Mouse (Mus musculus): Measurements from ENCODE around the gene Nlrp10. TPM values are rescaled to one million over a fixed set of nuclear protein-coding genes. Genes with fewer than 3 reads are reported as not detected.

Nlrp10 gene
- polyA plus RNA-seq, 1 experiment: 0.06 TPM

- no peaks in the 10 kb centered on the region for H3K27me3 ChIP-seq (ENCODE audit: control insufficient read depth, insufficient read depth, insufficient read length)
- H3ac ChIP-seq (ENCODE audit: control insufficient read depth, insufficient read length): peak overlapping the region; percentile 69
- TF ChIP-seq POLR2AphosphoS2 (IDR thresholded peaks at IDR 0.05; ENCODE audit: insufficient read length, low read depth): no peak
- TF ChIP-seq SRF (IDR thresholded peaks at IDR 0.05; ENCODE audit: control insufficient read depth, insufficient read length, low read depth): no peak
- no peak for TF ChIP-seq TCF3 (IDR thresholded peaks at IDR 0.05; ENCODE audit: insufficient read length, low read depth)
- no peak for TF ChIP-seq USF1 (IDR thresholded peaks at IDR 0.05; ENCODE audit: low read depth)
- no peak for TF ChIP-seq TCF12 (IDR thresholded peaks at IDR 0.05; ENCODE audit: insufficient read depth, poor library complexity, severe bottlenecking)
- TF ChIP-seq E2F4 (IDR thresholded peaks at IDR 0.05; ENCODE audit: insufficient read depth): no peak
- TF ChIP-seq MYOD1 (IDR thresholded peaks at IDR 0.05; ENCODE audit: control insufficient read depth in 1 of 3, insufficient read length in 2 of 3, low read depth in 2 of 3): no peak
- TF ChIP-seq POLR2A (IDR thresholded peaks at IDR 0.05; ENCODE audit: insufficient read length, low read depth): no peak
- TF ChIP-seq CEBPB (IDR thresholded peaks at IDR 0.05; ENCODE audit: insufficient read depth, poor library complexity, severe bottlenecking): no peak
- no peak for TF ChIP-seq MYOG (IDR thresholded peaks at IDR 0.05; ENCODE audit: control insufficient read depth in 1 of 3, insufficient read depth in 1 of 3, insufficient read length in 2 of 3, low read depth in 2 of 3)
- no peak for TF ChIP-seq MAX (IDR thresholded peaks at IDR 0.05; ENCODE audit: low read depth)
- TF ChIP-seq REST (IDR thresholded peaks at IDR 0.05; ENCODE audit: insufficient read depth, insufficient read length): no peak
- H3K4me3 ChIP-seq: peak overlapping the region; percentile 52
- H3K36me3 ChIP-seq (ENCODE audit: control insufficient read depth, insufficient read depth): peaks cover 19% of the 10 kb centered on the region
- H3K79me2 ChIP-seq (ENCODE audit: control insufficient read depth, insufficient read depth): peaks cover 25% of the 10 kb centered on the region
- H3K4me2 ChIP-seq (ENCODE audit: low read depth): peak overlapping the region; percentile 74
Measured at GRCm38 (mm10) chr7:108935411-108935810, 5.4 kb upstream of the Nlrp10 start.

GRCm38 (mm10) chr7:108934836-108935235 is 4.9 kb upstream of the Nlrp10 start:
- TF ChIP-seq TCF12 (IDR thresholded peaks at IDR 0.05; ENCODE audit: insufficient read depth, poor library complexity, severe bottlenecking): no peak
- TF ChIP-seq REST (IDR thresholded peaks at IDR 0.05; ENCODE audit: insufficient read depth, insufficient read length): no peak
- Histone ChIP-seq H3K36me3 (ENCODE audit: control insufficient read depth, insufficient read depth) (peaks cover 14% of the 10 kb centered on the region), H3K4me2 (ENCODE audit: low read depth) (peak overlapping the region; percentile 74), H3K79me2 (ENCODE audit: control insufficient read depth, insufficient read depth) (peaks cover 25% of the 10 kb centered on the region), H3K27me3 (ENCODE audit: control insufficient read depth, insufficient read depth, insufficient read length) (no peaks in the 10 kb centered on the region), H3ac (ENCODE audit: control insufficient read depth, insufficient read length) (peak overlapping the region; percentile 69), H3K4me3 (peak overlapping the region; percentile 52)

- TF ChIP-seq MYOD1 (IDR thresholded peaks at IDR 0.05; ENCODE audit: control insufficient read depth in 1 of 3, insufficient read length in 2 of 3, low read depth in 2 of 3) (no peak), E2F4 (IDR thresholded peaks at IDR 0.05; ENCODE audit: insufficient read depth) (peak; percentile 28), POLR2AphosphoS2 (IDR thresholded peaks at IDR 0.05; ENCODE audit: insufficient read length, low read depth) (peak; percentile 61), POLR2A (IDR thresholded peaks at IDR 0.05; ENCODE audit: insufficient read length, low read depth) (peak; percentile 79), USF1 (IDR thresholded peaks at IDR 0.05; ENCODE audit: low read depth) (peak; percentile 89), TCF12 (IDR thresholded peaks at IDR 0.05; ENCODE audit: insufficient read depth, poor library complexity, severe bottlenecking) (no peak), SRF (IDR thresholded peaks at IDR 0.05; ENCODE audit: control insufficient read depth, insufficient read length, low read depth) (no peak)
- H3K27me3 ChIP-seq (ENCODE audit: control insufficient read depth, insufficient read depth, insufficient read length): no peaks in the 10 kb centered on the region
- H3K4me3 ChIP-seq: peak within 1 kb of the TSS; percentile 52
- H3ac ChIP-seq (ENCODE audit: control insufficient read depth, insufficient read length): peak within 1 kb of the TSS; percentile 69
- H3K4me2 ChIP-seq (ENCODE audit: low read depth): peak within 1 kb of the TSS; percentile 74
- H3K79me2 ChIP-seq (ENCODE audit: control insufficient read depth, insufficient read depth): peaks cover 25% of the 10 kb centered on the region
- H3K36me3 ChIP-seq (ENCODE audit: control insufficient read depth, insufficient read depth): peaks cover 8% of the 10 kb centered on the region
Measured at GRCm38 (mm10) chr7:108933794-108934731, 4.1 kb upstream of the Nlrp10 start, which contains the start of gene Eif3f. TSS of gene Eif3f (plus strand) at chr7:108934417.

- Histone ChIP-seq H3K36me3 (ENCODE audit: control insufficient read depth, insufficient read depth) (no peaks in the 10 kb centered on the region), H3K4me3 (no peak overlapping the region), H3K4me2 (ENCODE audit: low read depth) (no peak overlapping the region), H3ac (ENCODE audit: control insufficient read depth, insufficient read length) (no peak overlapping the region), H3K27me3 (ENCODE audit: control insufficient read depth, insufficient read depth, insufficient read length) (no peaks in the 10 kb centered on the region), H3K79me2 (ENCODE audit: control insufficient read depth, insufficient read depth) (no peaks in the 10 kb centered on the region)
- TF ChIP-seq POLR2AphosphoS2 (IDR thresholded peaks at IDR 0.05; ENCODE audit: insufficient read length, low read depth) (no peak), E2F4 (IDR thresholded peaks at IDR 0.05; ENCODE audit: insufficient read depth) (no peak), MAX (IDR thresholded peaks at IDR 0.05; ENCODE audit: low read depth) (no peak), MYOG (IDR thresholded peaks at IDR 0.05; ENCODE audit: control insufficient read depth in 1 of 3, insufficient read depth in 1 of 3, insufficient read length in 2 of 3, low read depth in 2 of 3) (no peak), REST (IDR thresholded peaks at IDR 0.05; ENCODE audit: insufficient read depth, insufficient read length) (no peak), USF1 (IDR thresholded peaks at IDR 0.05; ENCODE audit: low read depth) (no peak), SRF (IDR thresholded peaks at IDR 0.05; ENCODE audit: control insufficient read depth, insufficient read length, low read depth) (no peak), TCF3 (IDR thresholded peaks at IDR 0.05; ENCODE audit: insufficient read length, low read depth) (no peak), MYOD1 (IDR thresholded peaks at IDR 0.05; ENCODE audit: control insufficient read depth in 1 of 3, insufficient read length in 2 of 3, low read depth in 2 of 3) (no peak)
Measured at GRCm38 (mm10) chr7:108928280-108929188, 1.4 kb downstream of the Nlrp10 start.
